Mouse (Mus musculus) small intestine, adult 2 months (tissue): ENCODE results near the gene Rnf121. TPM values are rescaled to one million over a fixed set of nuclear protein-coding genes. Genes with fewer than 3 reads are reported as not detected.
A peak's percentile ranks its signal among the peaks of the same experiment; 100 is the strongest.

ENCODE experiments used
- H3K27ac ChIP-seq: fragments of 200-500 bp; 2 replicates; pipeline ENCODE4 v1.5.1; 2012; ENCODE audit warnings: low read depth, low read length, control low read depth, inconsistent platforms; ENCODE audit not compliant: insufficient read depth
- H3K27me3 ChIP-seq: fragments of 200-500 bp; 2 replicates; pipeline ENCODE4 v1.6.1; 2012; ENCODE audit warnings: mild to moderate bottlenecking, moderate library complexity, low read length, inconsistent platforms; ENCODE audit not compliant: control insufficient read depth, insufficient read depth
- H3K36me3 ChIP-seq: fragments of 200-500 bp; 2 replicates; pipeline ENCODE4 v1.6.1; 2012; ENCODE audit warnings: mild to moderate bottlenecking, low read length, control low read depth, inconsistent platforms; ENCODE audit not compliant: control insufficient read depth, insufficient read depth
- H3K4me1 ChIP-seq: fragments of 200-500 bp; 2 replicates; pipeline ENCODE4 v1.6.1; 2012; ENCODE audit warnings: low read length, inconsistent platforms, mixed read lengths; ENCODE audit not compliant: control insufficient read depth, insufficient read depth, insufficient read length
- H3K4me3 ChIP-seq: fragments of 200-500 bp; 2 replicates; pipeline ENCODE4 v1.5.1; 2012; ENCODE audit warnings: low read depth, mild to moderate bottlenecking, control low read depth, inconsistent platforms, low read length, moderate library complexity
- CTCF ChIP-seq: fragments of 200-500 bp; IDR thresholded peaks from 2 replicates; pipeline ENCODE4 v1.5.1; 2012; ENCODE audit warnings: low read depth, mild to moderate bottlenecking, control low read depth, inconsistent platforms, low read length, moderate library complexity, mixed read lengths; ENCODE audit not compliant: insufficient replicate concordance, insufficient read length; ENCODE audit errors: extremely low read depth
- POLR2A ChIP-seq: fragments of 200-500 bp; IDR thresholded peaks from 2 replicates; pipeline ENCODE4 v1.6.1; 2012; ENCODE audit warnings: low read depth, mild to moderate bottlenecking, control low read depth, inconsistent platforms, low read length, moderate library complexity
- WGBS: fragments of 180-500 bp; shearing (Covaris S2); methylation state at CpG from one replicate; pipeline ENCODE4 v1.1.7; 2018; 5-methylcytosine and 5-hydroxymethylcytosine counted together
- polyA plus RNA-seq: library from polyadenylated mRNA; depleted of rRNA; stranded (reverse); fragments of >200 nt; gene quantifications from 2 replicates; pipeline ENCODE4 v1.2.3, GENCODE M21; 2012; rRNA removed

The Rnf121 gene
- 16.1 and 26.0 TPM in 2 replicates for polyA plus RNA-seq

DNA sequence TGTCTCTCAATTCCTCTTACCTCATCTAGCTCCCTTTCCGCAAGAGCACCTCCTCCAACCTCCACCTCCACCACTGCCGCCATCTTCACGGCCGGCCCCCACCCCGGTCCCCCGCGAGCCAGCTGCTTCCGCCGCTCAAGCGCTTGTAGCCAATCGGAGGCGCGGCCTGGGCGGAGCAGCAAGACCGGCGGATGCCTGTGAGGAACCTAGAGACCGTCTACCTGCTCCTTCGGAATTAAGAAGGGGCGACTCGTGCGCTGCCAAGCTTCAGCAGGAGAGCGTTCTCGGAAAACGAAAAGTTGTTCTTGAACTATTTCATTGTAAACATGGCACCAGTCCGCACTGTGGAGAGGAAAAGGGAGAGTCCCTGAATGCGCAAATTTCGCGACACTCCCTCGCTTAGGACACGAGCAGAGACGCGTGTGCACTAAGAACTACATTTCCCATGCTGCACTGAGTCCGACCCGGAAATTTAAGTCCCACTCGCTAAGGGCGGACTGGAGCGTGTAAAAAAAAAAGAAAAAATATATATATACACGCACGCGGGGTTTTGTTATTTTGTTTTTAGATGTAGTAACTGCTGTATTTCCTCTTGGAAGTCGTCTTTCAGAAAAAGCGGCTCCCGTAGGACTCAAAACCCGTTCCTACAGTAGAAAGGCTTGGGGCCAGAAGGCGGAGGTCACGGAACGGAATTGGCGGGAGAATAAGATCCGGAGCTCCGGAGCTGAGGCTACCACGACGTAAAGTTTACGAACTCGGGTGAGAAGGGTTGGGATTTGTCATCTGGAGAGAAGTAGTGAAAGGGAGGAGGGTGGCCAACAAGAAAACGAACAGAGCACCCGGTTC is at the start of gene Rnf121, which contains the start of the genes Xndc1 and Xntrpc:
Rnf121 (minus strand) TSS at position 424 of the 846 bp plus-strand sequence.
Xndc1 (plus strand) TSS at position 466 of the 846 bp plus-strand sequence.
Xntrpc (plus strand) TSS at position 668 of the 846 bp plus-strand sequence.
- TF ChIP-seq CTCF (no peak), POLR2A (peak; percentile 73)
- under 1% methylated on average over 56 of the region's 56 CpGs for WGBS

GRCm38 (mm10) chr7:102113151-102113729 is 48.0 kb upstream of the Rnf121 start:
- no peak for TF ChIP-seq CTCF
- no peak for TF ChIP-seq POLR2A
- peak overlapping the region; percentile 41 for H3K4me3 ChIP-seq
- no peak overlapping the region for H3K27ac ChIP-seq
- no peaks in the 10 kb centered on the region for H3K27me3 ChIP-seq
- H3K36me3 ChIP-seq, result no peaks in the 10 kb centered on the region
- WGBS, result 67% methylated on average over 45 of the region's 45 CpGs
- no peaks in the 10 kb centered on the region for H3K4me1 ChIP-seq

More for the DNA sequence above, at the start of gene Rnf121, which contains the start of the genes Xndc1 and Xntrpc:
- H3K36me3 ChIP-seq, result no peaks in the 10 kb centered on the region
- H3K4me3 ChIP-seq, result peak within 1 kb of the TSS; percentile 91
- H3K27ac ChIP-seq, result peak within 1 kb of the TSS; percentile 83
- peaks cover 3% of the 10 kb centered on the region; the same call in 1 of the 2 replicates for H3K4me1 ChIP-seq
- H3K27me3 ChIP-seq, result no peaks in the 10 kb centered on the region

DNA sequence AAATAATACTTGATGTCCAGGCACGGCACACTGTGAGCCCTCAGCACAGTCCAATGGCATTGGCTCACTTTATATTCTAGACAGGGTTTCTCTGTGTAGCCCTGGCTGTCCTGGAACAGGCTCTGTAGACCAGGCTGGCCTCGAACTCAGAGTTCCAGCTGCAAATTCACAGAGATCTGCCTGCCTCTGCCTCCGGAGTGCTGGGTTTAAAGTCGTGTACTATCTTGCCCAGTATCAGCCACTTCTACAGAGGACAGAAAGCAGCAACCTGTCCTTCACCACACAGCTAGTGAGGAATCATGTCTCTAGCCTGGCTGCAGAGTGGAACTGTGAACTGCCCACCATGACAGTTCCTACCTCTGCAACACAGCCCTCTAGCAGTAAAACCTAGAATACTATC is 44.5 kb upstream of the Rnf121 start:
- 83% methylated on average over 4 of the region's 4 CpGs for WGBS
- Histone ChIP-seq H3K4me1 (no peaks in the 10 kb centered on the region), H3K36me3 (no peaks in the 10 kb centered on the region), H3K27me3 (no peaks in the 10 kb centered on the region), H3K27ac (no peak overlapping the region), H3K4me3 (no peak overlapping the region)
- no peak for TF ChIP-seq CTCF
- no peak for TF ChIP-seq POLR2A

GRCm38 (mm10) chr7:102109171-102109570 is 43.9 kb upstream of the Rnf121 start, which contains the start of gene Art5:
Gene Art5, minus strand, starts transcription at chr7:102109489.
- 79% methylated on average over 7 of the region's 7 CpGs for WGBS
- TF ChIP-seq CTCF (no peak), POLR2A (no peak)
- no peaks in the 10 kb centered on the region for H3K4me1 ChIP-seq
- no peaks in the 10 kb centered on the region for H3K36me3 ChIP-seq
- H3K27ac ChIP-seq, result no peak within 1 kb of the TSS
- H3K4me3 ChIP-seq, result no peak within 1 kb of the TSS
- no peaks in the 10 kb centered on the region for H3K27me3 ChIP-seq

GRCm38 (mm10) chr7:102108206-102108605 is 42.9 kb upstream of the Rnf121 start:
- no peaks in the 10 kb centered on the region for H3K36me3 ChIP-seq
- no peaks in the 10 kb centered on the region for H3K27me3 ChIP-seq
- no peak overlapping the region for H3K27ac ChIP-seq
- TF ChIP-seq CTCF, result no peak
- TF ChIP-seq POLR2A, result no peak
- H3K4me1 ChIP-seq, result no peaks in the 10 kb centered on the region
- WGBS, result 75% methylated on average over 1 of the region's 1 CpGs
- no peak overlapping the region for H3K4me3 ChIP-seq

DNA sequence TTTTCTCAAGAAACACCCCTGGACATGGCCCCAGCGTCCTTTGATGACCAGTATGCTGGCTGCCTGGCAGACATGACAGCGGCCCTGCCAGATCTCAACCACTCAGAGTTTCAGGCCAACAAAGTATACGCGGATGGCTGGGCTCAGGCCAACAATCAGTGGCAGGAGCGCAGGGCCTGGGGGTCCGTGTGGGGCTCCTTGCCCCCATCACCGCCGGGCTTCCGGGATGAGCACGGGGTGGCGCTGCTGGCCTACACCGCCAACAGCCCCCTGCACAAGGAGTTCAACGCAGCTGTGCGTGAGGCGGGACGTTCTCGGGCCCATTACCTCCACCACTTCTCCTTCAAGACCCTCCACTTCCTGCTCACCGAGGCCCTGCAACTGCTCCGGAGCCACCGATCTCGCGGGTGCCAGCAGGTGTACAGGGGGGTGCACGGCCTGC is 41.5 kb upstream of the Rnf121 start:
- H3K27ac ChIP-seq, result no peak overlapping the region
- H3K4me3 ChIP-seq, result peak overlapping the region; percentile 4; the same call in 1 of the 2 replicates
- H3K27me3 ChIP-seq, result no peaks in the 10 kb centered on the region
- H3K36me3 ChIP-seq, result no peaks in the 10 kb centered on the region
- 0 out of 2 replicates have a peak, but pooled peaks cover 3% of the 10 kb centered on the region for H3K4me1 ChIP-seq
- 23% methylated on average over 23 of the region's 23 CpGs for WGBS
- TF ChIP-seq POLR2A (no peak), CTCF (no peak)

GRCm38 (mm10) chr7:102104126-102104525 is 38.9 kb upstream of the Rnf121 start:
- WGBS, result 75% methylated on average over 5 of the region's 5 CpGs
- TF ChIP-seq POLR2A (no peak), CTCF (no peak)
- H3K27me3 ChIP-seq, result no peaks in the 10 kb centered on the region
- no peaks in the 10 kb centered on the region for H3K36me3 ChIP-seq
- H3K27ac ChIP-seq, result no peak overlapping the region
- peaks cover 6% of the 10 kb centered on the region; the same call in 1 of the 2 replicates for H3K4me1 ChIP-seq
- H3K4me3 ChIP-seq, result no peak overlapping the region
